Comparison of ENCODE assay signal across 9 mouse cellular contexts in genomic region chr1:194148416-194149364, GRCm38 (mm10).
A peak's percentile ranks its signal among the peaks of the same experiment; 100 is the strongest.
DNase-seq lines count a peak whose midpoint lies in the region; ATAC-seq lines count a peak whose summit lies in the region.
"Had no signal": no experiment of that assay in that cellular context is flagged by ENCODE, and none has a peak within 500 bp of the region (broad histone marks: within the 10 kb centered on the region; RNA-seq: fewer than 3 reads in every experiment).

No protein-coding gene starts in this region.

- no peak overlapping the region for H3K9ac ChIP-seq in kidney, embryonic 16.5 days (replicated peaks; ENCODE audit: low read length)
- no peak overlapping the region for H3K9ac ChIP-seq in neural tube, embryonic 11.5 days (ENCODE audit: low read length)
- H3K9ac ChIP-seq: liver, embryonic 15.5 days had no signal

- peak; percentile 86 for ATAC-seq in kidney, embryonic 16.5 days (ENCODE audit: low FRiP score, low TSS enrichment)
- ATAC-seq in neural tube, embryonic 11.5 days (ENCODE audit: insufficient read depth, low FRiP score, low TSS enrichment) = peak; percentile 81; the same call in 1 of the 2 replicates

- H3K4me2 ChIP-seq in kidney, embryonic 16.5 days (replicated peaks; ENCODE audit: low read depth, low read length) = peak overlapping the region; percentile 4; the same call in 1 of the 2 replicates
- no peak overlapping the region for H3K4me2 ChIP-seq in neural tube, embryonic 11.5 days (ENCODE audit: low read depth)
- H3K4me2 ChIP-seq: liver, embryonic 15.5 days had no signal

- H3K9me3 ChIP-seq in kidney, embryonic 16.5 days (ENCODE audit: low read length) = no peaks in the 10 kb centered on the region
- no peaks in the 10 kb centered on the region for H3K9me3 ChIP-seq in neural tube, embryonic 11.5 days (ENCODE audit: control insufficient read depth, low read length)
- H3K9me3 ChIP-seq: liver, embryonic 15.5 days had no signal

- H3K27me3 ChIP-seq in kidney, embryonic 16.5 days (ENCODE audit: insufficient read depth, low read length) = no peaks in the 10 kb centered on the region
- H3K27me3 ChIP-seq in neural tube, embryonic 11.5 days (ENCODE audit: control insufficient read depth, insufficient read depth, low read length) = no peaks in the 10 kb centered on the region
- H3K27me3 ChIP-seq: liver, embryonic 15.5 days had no signal

- DNase-seq in cerebellum, postnatal 14 days = peak; percentile 14 to 20
- DNase-seq in cerebellum, adult 9-11 months = no peak
- DNase-seq in kidney, adult 18-20 months = no peak
- DNase-seq in neural tube, embryonic 11.5 days (ENCODE audit: low spot score) = peak; percentile 24
- no peak for DNase-seq in neural tube, embryonic 10.5 days (ENCODE audit: extremely low spot score, low spot score)
- peak; percentile 12 for DNase-seq in right cerebral cortex, postnatal 25 days
- no peak for DNase-seq in adrenal gland, postnatal 14 days

- 26% methylated on average over 11 of the region's 11 CpGs for WGBS in kidney, embryonic 16.5 days
- WGBS in neural tube, embryonic 11.5 days = 47% methylated on average over 11 of the region's 11 CpGs

- H3K4me1 ChIP-seq in kidney, embryonic 16.5 days (ENCODE audit: insufficient read depth, low read length) = peaks cover 6% of the 10 kb centered on the region
- peaks cover 8% of the 10 kb centered on the region; the same call in 1 of the 2 replicates for H3K4me1 ChIP-seq in neural tube, embryonic 11.5 days (ENCODE audit: control insufficient read depth, insufficient read depth, low read length)
- H3K4me1 ChIP-seq: liver, embryonic 15.5 days had no signal

- no peak overlapping the region for H3K4me3 ChIP-seq in kidney, embryonic 16.5 days (ENCODE audit: low read length)
- no peak overlapping the region for H3K4me3 ChIP-seq in neural tube, embryonic 11.5 days (ENCODE audit: low read depth, low read length)
- H3K4me3 ChIP-seq: liver, embryonic 15.5 days had no signal

- no peaks in the 10 kb centered on the region for H3K36me3 ChIP-seq in kidney, embryonic 16.5 days (ENCODE audit: insufficient read depth, low read length)
- no peaks in the 10 kb centered on the region for H3K36me3 ChIP-seq in neural tube, embryonic 11.5 days (ENCODE audit: control insufficient read depth, insufficient read depth, low read length)
- H3K36me3 ChIP-seq: liver, embryonic 15.5 days had no signal

- H3K27ac ChIP-seq in kidney, embryonic 16.5 days (ENCODE audit: low read length) = peak overlapping the region; percentile 50
- H3K27ac ChIP-seq in neural tube, embryonic 11.5 days (ENCODE audit: low read depth, low read length) = no peak overlapping the region
- H3K27ac ChIP-seq: liver, embryonic 15.5 days had no signal

Comparison
In these comparisons a context has a peak if more than half of its experiments do, and no peak if none do; other contexts are left out.
1. DNase-seq: peak in cerebellum, postnatal 14 days (2 of 2), neural tube, embryonic 11.5 days (single experiment) and right cerebral cortex, postnatal 25 days (single experiment); none in cerebellum, adult 9-11 months (single experiment), kidney, adult 18-20 months (single experiment), neural tube, embryonic 10.5 days (single experiment) and adrenal gland, postnatal 14 days (single experiment).